Mouse (Mus musculus): ENCODE data around the gene Rad23a.
"Not testable (repeated sequence)": the region's sequence is repeated elsewhere in the genome, so short reads cannot be mapped to it uniquely, and the experiment has no call there.

Rad23a gene

DNA sequence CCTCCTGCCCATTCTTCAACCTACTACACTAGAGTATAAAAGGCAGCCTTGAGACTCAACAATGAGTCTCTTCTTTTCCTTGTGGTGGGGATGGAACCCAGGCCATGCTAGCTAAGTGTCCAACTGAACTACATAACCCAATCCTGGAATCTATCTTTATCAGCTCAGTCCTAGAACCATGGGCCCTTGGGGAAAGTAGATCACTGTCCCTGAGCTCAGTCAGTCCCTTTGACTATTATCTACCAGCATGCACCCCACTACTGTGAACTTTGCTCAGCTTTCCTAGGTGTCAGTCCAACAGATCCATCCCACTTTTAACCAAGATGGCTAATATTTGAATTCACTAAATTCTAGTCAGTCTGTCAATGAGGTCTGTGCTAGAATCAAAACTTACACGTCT, 1.0 kb upstream of the Rad23a start:
- DNase-seq (ENCODE audit: low read depth, low spot score): no peak

DNA sequence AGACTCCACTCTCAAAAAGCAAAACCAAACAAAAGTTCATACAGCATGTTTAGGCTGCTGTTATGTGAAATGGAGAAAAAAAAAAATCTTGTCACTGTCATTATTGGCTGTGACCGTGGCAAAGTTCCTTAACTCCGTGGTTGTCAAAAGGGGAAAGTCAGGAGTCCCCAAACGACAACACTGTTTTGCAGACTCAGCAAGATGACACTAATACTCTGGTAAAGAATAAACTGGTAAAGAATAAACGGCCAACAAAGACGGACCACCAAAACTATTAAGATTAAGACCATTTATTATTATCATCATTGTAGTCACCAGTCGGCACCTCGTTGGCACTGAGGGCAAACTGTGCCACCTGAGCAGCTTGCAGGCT, 604 bp downstream of the Rad23a start:
- no peak for DNase-seq (ENCODE audit: low read depth, low spot score)

DNA sequence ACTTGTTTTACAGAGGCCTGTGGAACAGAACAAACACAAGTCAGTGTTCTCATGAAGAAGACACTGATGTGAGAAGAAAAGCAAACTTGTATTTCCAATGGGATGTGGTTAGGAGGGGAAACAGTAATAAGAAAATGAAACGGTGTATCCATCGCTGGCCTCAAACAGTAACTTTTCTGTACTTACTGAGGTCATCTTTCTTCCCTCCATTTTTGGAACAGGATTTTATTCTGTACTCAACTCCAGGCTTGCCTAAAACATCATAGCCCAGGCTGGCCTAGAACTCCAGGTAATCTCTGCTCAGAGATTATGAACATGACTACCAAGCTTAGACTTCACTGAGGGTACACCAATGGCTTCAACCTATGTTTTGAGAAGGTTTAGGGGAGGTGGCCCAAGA, 1.1 kb downstream of the Rad23a start:
- no peak for DNase-seq (ENCODE audit: low read depth, low spot score)

DNA sequence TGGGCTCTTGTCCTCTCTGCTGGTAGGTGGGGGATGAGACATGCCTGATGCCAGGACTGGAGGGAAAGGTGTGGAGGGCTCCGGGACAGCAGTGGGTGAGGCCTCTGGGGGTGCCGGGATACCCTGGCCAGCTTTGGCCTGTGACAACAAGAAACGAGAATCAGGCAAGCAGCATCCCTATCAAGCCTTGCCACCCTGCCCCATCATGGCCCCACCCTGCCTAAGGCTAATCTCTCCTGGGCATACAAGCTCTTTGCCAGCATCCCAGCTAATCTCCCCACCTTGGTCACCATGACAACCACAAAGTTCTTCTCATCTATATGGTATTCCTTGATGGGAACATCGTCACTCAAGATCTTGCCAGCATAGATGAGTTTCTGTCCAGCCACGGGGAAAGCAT, 2.0 kb downstream of the Rad23a start:
- no peak for DNase-seq (ENCODE audit: low read depth, low spot score)

DNA sequence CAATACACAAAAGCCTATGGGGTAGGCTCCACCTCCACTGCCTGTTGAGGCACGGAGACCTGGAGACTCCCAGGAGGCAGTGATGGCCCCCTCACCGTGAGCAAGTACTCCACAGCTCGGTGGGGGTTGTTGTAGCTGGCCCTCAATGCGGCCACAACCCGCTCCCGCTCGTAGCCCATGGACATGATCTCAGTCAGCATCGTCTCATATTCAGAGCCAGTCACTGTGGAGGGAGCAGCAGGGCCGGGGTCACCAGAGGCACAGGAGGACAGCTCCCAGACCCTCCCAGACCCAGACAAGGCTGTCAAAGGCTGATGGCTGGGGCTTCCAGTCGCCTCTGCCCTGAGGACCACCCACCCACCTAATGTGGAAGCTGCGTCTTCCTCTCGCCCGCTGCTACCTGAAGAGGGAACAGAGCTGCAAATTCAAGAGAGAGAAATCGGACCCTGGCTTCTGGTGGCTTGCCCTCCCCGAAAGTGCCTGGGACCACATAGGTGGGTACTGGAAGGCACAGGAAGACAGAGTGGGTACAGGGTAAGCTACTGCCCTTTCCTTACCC, 2.5 kb downstream of the Rad23a start:
- no peak for DNase-seq (ENCODE audit: low read depth, low spot score)

DNA sequence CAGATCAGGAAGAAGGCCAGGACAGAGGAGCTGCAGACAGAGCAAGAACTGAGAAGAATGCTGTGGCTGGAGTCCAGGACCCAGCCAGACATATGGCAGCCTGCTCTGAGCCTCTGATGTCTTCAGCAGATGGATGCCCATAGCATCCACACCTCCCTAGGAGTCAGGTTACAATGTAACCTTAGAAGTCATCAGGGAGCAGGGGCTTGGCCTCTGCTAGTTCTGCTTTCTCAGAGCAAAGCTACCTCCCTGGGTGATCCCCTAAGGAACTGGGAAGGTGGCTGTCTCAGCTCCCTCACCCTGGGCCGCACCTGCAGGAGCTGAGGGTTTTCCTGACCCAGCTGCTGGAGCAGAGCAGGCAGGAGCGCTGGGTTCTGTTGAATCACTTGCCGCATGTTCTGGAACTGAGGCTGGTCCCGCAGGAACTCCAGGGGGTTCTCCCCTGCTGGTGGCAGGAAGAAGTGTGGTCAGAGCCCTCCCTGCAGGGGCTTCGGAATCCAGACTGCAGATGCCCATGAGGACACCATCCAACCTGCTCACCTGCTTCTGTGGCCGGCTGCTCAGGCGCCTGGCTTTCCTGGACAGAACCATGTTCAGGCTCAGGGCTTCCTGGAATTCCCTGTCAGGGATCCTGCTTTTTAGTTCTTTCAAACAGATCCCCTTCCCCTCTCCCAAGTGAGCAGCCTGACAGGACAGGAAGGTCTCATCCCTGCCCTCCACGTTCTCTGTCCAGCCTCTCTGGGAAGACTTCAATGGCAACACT, 3.1 kb downstream of the Rad23a start:
- DNase-seq (ENCODE audit: low read depth, low spot score): no peak

DNA sequence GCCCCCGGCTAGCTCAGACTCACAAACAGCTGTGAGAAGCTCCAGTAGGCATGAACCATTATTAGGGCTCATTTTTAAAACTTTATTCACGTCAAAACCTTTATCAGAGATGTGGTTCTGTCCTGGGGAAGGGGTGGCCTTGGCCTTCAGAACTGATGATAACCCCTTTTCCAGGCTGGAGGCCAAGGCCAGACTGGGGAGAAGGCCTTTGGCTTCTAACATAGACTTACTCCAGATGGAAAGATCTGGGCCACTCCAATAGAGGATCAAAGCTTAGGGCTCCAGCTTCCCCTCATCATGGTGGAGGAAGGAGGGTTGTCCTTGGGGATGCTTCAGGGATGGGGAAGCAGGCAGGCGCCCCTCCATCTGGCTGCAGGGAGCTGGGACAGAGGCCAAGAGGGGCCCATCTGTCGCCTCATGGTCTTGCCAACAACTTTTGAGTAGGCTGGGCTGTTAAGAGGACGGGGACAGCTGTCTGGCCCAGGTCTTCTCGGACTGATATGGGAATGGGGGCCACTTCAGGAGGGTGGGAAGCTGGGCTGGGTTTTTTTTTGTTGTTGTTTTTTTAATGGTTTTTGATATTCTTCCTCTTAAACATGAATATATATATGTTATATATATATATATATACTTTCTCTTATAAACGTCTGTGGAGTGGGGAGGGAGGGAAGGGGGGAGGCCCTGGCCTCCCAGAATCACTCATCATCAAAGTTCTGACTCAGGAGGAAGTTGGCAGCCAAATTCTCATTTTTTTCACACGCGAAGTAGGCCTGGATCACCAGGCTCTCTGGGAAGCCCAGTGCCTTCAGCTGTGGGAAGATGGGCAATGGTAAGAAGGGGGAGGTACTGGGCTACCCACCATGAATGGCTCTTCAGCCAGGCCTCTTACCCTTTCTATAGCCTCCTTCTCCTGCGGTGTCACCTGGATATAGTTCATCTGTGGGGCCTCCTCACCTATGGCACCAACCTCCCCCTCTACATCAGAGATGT, 5.3 kb downstream of the Rad23a start:
- no peak for DNase-seq (ENCODE audit: low read depth, low spot score)

DNA sequence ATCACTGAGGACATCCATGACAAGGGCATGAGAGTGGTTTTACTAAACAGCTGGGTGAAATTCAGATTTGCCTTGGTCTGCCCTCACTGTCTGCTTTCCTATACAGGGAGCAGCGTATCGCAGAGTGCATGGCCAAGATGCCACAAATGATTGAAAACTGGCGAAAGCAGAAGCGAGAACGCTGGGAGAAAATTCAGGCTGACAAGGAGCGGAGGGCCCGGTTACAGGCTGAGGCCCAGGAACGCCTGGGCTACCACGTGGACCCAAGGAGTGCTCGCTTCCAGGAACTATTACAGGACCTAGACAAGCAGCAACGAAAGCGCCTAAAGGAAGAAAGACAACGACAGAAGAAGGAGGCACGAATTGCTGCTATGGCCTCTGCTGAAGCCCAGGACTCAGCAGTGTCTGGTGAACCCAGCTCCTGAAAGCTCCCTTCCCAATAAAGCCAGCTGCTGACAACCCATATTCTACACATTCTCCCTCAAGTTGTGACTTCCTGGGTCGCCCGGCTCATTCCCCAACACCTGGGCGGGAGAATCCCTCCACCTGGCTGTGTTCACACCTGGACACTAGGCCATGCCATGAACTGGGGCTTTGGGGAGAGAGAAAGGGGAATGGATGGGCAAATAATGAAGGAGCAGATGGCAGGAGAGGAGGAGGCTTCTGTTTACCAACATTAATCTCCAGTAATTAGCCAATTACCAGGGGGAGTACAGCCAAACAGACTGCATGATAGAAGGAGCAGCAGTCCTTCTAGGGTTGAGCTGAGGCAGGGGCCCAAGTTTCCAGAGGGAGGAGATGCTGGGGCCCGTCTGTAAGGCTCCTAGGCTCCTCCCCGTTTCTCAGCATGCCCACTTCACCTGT, 6.2 kb downstream of the Rad23a start:
- no peak for DNase-seq (ENCODE audit: low read depth, low spot score)

DNA sequence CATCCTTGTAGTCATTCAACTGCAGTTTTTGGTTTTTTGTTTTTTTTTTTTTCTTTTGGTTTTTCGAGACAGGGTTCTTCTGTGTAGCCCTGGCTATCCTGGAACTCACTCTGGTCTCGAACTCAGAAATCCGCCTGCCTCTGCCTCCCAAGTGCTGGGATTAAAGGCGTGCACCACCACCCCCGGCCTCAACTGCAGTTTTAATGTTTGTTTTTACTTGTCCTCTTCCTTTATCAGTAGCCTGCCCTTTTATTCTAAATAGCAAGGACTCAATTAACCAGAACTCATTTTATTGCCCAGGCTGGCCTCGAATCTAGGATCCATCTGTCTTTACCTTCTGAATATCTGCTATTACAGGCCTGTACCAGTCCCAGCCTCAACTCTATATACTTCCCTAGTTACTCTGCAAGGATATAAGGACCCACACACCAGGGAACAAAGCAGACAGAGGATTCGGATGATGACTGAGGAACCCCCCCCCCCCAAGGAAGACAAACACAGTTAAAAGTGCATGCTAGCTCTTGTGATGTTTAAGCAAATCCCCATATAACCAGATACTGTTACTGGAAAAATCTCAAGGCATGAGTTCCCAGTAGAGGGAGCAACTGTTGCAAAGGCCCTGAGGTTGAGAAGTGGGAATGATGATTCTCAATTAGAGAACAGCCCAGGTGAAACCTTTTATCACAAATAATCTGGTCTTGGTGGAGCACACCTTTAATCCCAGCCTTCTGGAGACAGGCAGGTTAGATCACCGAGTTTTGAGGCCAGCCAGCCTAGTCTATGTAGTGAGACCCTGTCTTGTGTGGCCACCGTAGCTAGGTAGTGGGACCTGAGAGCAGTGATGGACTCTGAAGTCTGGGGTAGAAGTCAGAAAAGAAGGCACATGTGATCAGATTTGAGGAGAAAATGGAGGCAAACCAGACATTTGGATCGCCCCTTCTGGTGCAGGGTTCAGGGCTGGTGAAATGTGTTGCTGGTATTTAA, 7.4 kb downstream of the Rad23a start:
- DNase-seq (ENCODE audit: low read depth, low spot score): no peak

DNA sequence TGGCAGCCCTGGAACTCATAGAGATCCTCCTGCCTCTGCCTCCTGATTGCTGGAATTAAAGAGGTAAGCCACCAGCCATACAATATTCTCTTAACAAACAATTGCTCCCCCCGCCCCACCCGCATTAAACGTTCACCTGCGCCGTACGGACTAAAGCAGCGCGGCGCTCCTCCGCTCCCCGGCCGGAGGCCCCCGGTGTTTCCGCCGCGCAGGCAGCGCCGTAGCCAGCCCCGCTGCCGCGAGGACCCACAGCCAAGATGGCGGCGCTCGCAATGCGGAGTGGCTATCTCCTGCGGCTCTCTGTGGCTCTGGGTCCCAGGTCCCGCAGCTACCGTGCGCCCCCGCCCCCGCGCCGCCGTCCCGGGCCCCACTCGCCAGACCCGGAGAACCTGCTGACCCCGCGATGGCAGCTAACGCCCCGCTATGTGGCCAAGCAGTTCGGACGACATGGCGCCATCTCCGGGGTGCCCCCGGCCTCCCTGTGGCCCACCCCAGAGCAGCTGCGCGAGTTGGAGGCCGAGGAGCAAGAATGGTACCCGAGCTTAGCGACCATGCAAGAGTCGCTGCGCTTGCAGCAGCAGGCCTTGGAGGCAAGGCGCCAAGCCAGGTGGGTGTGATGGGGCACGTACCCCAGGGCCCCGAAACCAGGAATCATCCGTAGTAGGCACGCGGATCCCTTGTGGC, 8.3 kb downstream of the Rad23a start:
- DNase-seq (ENCODE audit: low read depth, low spot score): no peak

DNA sequence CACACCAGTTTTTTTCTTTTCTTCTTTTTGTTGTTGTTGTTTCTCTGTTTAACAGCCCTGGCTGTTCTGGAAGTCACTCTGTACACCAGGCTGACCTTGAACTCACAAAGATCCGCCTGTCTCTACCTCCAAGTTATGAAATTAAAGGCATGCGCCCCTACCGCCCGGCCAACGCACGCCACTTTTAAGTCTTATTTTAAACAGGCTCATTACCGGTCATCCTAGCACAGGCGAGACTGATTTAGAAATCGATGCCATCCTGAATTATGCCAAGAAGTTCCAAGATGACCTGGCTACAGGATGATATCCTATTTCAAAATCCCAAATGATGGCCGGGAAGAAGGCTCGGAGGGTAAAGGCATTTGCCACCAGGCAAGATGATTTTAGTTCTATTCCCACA, 9.0 kb downstream of the Rad23a start, which contains the start of gene Gadd45gip1:
Gene Gadd45gip1 (plus strand): TSS at position 33 of the 400 bp plus-strand sequence.
- no peak for DNase-seq (ENCODE audit: low read depth, low spot score)

DNA sequence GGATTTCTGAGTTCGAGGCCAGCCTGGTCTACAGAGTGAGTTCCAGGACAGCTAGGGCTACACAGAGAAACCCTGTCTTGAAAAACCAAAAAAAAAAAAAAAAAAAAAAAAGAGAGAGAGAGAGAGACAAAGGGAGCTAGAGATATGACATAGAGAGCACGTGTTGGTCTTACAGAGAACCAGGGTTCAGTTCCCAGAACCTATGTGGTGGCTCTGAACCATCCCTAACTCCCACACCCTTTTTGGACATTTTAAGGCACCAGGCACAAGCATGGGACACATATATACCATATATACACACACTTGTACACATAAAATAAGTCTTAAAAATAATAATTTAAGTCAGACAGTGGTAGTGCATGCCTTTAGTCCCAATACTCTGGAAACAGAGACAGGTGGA, 13.9 kb downstream of the Rad23a start:
- not testable (repeated sequence) for DNase-seq (ENCODE audit: low read depth, low spot score)

DNA sequence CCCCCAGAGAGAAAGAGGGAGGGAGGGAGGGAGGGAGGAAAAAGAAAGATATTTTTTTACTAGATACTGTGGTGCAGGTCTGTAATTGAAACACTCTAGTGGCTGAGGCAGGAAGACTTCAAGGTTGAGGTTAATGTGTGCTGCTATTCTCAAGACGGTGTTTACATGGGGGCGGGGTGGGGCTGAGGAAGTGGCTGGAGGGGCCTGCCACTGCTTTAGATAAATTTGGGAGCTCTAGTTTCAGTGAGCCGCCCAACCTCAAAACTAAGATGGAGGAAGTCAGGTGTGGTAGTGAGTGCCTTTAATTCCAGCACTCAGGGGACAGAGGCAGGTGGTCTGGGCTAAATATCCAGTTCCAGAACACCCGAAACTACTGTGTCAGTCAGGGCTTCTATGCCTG, 14.8 kb downstream of the Rad23a start:
- no peak for DNase-seq (ENCODE audit: low read depth, low spot score)

DNA sequence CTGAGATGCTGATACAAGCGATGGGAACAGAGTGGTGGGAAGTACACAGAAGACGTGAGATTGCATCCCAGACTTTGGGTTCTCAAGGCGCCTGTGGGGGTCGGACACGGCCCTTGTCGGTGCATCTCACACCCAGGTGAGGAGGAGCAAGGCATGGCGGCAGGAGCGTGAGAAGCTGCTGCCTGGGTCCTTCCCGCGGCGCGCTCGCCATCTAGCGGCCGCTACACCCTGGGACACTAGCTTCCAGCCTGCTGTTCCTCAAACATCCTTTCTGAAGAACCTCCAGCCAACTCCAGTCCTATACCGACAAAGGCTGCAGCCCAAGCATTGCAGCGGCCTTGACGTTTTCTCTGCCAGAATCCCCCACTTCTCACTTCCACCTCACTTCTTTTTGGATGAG, 16.8 kb downstream of the Rad23a start:
- DNase-seq (ENCODE audit: low read depth, low spot score): peak; percentile 85

DNA sequence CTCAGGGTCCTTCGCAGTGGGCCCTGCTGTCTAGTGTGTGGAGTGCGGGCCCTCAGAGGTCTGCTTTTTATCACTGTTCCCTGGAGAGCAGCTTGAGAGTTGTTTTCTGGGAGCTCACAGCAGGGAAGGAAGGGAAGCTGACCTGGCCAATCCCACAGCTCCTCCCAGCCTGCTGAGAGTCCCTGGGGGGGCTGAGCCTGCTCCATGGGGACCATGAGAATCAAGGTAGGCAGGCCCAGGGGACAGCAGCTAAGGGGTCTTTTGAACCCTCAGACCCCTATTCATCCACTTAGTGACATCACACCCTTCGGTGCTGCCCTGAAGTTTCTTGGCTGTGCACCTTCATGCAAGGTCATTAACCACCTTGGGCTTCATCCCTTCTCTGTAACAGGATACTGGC, 17.7 kb downstream of the Rad23a start, which contains the start of gene Dand5:
Gene Dand5 (minus strand): TSS at position 101 of the 400 bp plus-strand sequence.
- no peak for DNase-seq (ENCODE audit: low read depth, low spot score)

DNA sequence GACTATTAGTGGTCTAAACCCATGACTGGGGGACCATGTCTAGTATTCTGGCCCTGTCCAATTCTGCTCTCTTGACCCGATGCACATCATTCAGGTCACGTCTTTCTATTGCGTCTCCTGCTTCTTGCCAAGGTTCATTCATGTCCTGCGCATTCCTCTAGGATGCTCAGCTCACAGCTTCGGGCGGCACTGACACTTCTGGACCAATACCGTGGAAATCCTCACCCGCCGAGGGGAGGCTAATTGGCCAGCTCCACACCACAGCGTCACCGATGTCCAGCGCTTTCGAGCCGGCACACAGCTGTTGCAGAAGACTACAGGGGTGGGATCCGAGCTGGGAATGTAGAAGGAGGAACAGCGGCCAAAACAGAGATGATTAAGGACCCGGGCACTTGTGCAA, 24.3 kb downstream of the Rad23a start:
- DNase-seq (ENCODE audit: low read depth, low spot score): no peak

DNA sequence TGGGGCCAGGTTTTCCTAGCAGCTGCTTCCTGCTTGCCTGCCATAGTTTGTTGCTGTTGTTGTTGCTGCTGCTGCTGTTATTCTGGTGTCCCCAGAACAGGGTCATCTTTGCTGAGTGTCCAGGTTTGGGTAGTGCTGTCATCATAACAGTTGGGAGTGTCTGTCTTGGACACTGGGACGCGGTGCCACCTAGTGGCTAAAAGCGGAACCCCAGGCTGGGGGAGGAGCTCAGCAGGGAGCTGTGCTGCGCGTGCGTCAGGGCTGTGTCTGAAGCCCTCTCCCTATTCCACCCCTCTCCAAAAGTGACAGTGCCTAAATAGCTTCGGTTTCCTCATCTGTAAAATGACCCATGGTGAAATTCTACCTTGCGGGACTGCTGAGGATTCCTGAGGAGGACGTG, 24.9 kb downstream of the Rad23a start:
- peak; percentile 80 for DNase-seq (ENCODE audit: low read depth, low spot score)

DNA sequence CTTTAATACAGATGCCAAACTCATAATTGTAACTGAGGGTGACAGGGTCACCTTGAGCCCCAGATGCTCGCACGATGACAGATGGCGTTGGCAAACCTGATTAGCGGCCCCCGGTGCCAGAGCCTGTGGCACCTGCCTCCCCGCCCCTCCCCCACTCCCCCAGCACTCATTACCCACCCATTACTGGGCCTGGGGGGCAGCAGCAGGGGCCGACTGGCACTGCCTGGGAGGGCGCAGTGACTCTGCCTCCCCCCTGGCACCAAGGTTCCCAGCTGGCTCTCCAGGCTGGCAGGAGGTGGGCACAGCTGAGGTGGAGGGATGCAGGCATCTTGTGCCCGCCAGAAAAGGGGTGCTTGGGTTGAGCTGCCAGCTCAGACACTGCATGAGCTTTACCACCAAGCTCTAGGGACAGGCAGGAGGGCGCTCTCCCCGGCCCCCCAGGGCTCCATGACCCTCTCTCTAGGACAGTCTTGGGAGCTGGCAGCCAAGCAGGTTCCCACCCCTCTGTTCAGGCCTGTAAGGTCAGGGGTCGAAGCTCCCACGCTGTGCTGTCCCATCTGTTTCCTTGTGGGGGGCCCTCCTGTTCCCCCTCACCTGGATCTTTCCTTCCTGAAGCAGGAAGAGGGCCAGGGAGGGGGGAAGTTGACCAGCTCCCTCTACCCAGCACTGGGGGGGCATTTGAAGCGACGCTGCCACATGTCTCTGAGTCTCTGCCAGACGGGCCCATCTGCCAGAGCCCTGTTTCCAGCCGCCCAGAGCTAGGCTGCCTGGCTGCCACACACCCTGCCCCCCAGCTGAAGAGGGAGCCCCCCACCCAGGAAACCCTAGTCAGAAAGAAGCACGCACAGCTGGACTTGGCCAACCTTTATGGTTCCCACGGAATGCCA, 25.7 kb downstream of the Rad23a start:
- DNase-seq (ENCODE audit: low read depth, low spot score): no peak

DNA sequence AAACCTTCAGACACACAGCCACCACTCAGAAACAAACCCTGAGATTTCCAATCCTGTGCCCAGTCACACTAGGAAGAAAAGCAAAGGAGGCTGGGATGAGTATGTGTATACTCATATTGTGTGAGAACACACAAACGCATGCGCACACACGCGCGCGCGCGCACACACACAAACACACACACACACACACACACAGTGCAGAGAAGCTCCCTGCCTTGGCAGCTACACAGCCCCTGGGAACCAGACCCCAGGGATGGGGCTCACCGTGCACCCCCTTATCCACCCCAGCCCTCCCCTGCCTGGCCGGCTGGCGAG, 26.3 kb downstream of the Rad23a start:
- no peak for DNase-seq (ENCODE audit: low read depth, low spot score)
